Mouse (Mus musculus) bone marrow, adult 2 months (tissue): Measurements from ENCODE around the gene Tmed2.
"Not testable (repeated sequence)": the region's sequence is repeated elsewhere in the genome, so short reads cannot be mapped to it uniquely, and the experiment has no call there.

Experiments
- CTCF ChIP-seq: fragments of 200-500 bp; IDR thresholded peaks from 2 replicates; pipeline ENCODE4 v1.5.1; 2011; ENCODE audit warnings: low read length, control low read depth; ENCODE audit not compliant: control insufficient read depth, insufficient read depth
- POLR2A ChIP-seq: fragments of 200-500 bp; IDR thresholded peaks from 2 replicates; pipeline ENCODE4 v1.6.1; 2011; ENCODE audit warnings: low read depth, mild to moderate bottlenecking, control low read depth, low read length, borderline replicate concordance; ENCODE audit not compliant: control insufficient read depth

GRCm38 (mm10) chr5:124500037-124500436 is 40.5 kb upstream of the Tmed2 start:
- TF ChIP-seq CTCF, POLR2A: not testable (repeated sequence)
